Mouse (Mus musculus) midbrain, embryonic 16.5 days (tissue): ENCODE measurements around the gene D5Ertd579e. TPM values are rescaled to one million over a fixed set of nuclear protein-coding genes. Genes with fewer than 3 reads are reported as not detected.

ENCODE experiments used
- ATAC-seq: fragments of 200-750 bp; cut with Nextera tagmentation; 2 replicates; pipeline ENCODE4 v1.8.0; 2017; ENCODE audit warnings: moderate TSS enrichment
- H3K27ac ChIP-seq: fragments of 300-500 bp; sonication (generic); 2 replicates; pipeline ENCODE4 v1.5.1; 2014; ENCODE audit warnings: mild to moderate bottlenecking, low read length, mixed read lengths
- H3K27me3 ChIP-seq: fragments of 300-500 bp; sonication (generic); 2 replicates; pipeline ENCODE4 v1.6.1; 2014; ENCODE audit warnings: low read depth, low read length, mixed read lengths; ENCODE audit not compliant: control insufficient read depth, insufficient read depth
- H3K36me3 ChIP-seq: fragments of 300-500 bp; sonication (generic); 2 replicates; pipeline ENCODE4 v1.6.1; 2014; ENCODE audit warnings: mild to moderate bottlenecking, low read length, moderate library complexity, mixed read lengths; ENCODE audit not compliant: control insufficient read depth, insufficient read depth
- H3K4me1 ChIP-seq: fragments of 300-500 bp; sonication (generic); 2 replicates; pipeline ENCODE4 v1.6.1; 2014; ENCODE audit warnings: mild to moderate bottlenecking, low read length, mixed read lengths; ENCODE audit not compliant: control insufficient read depth, insufficient read depth
- H3K4me2 ChIP-seq: fragments of 300-500 bp; sonication (generic); 2 replicates; pipeline ENCODE4 v1.6.1; 2014; ENCODE audit warnings: mild to moderate bottlenecking, low read length, mixed read lengths
- H3K4me3 ChIP-seq: fragments of 300-500 bp; sonication (generic); 2 replicates; pipeline ENCODE4 v1.5.1; 2014; ENCODE audit warnings: low read depth, mild to moderate bottlenecking, low read length, moderate library complexity, mixed read lengths
- H3K9ac ChIP-seq: fragments of 300-500 bp; sonication (generic); 2 replicates; pipeline ENCODE4 v1.6.1; 2014; ENCODE audit warnings: low read depth, low read length, mixed read lengths
- H3K9me3 ChIP-seq: fragments of 300-500 bp; sonication (generic); replicated peaks from 2 replicates; pipeline ENCODE4 v1.6.1; 2014; ENCODE audit warnings: mild to moderate bottlenecking, low read length, mixed read lengths; ENCODE audit not compliant: control insufficient read depth, poor library complexity, severe bottlenecking
- WGBS: fragments of 180-500 bp; shearing (Covaris S2); extraction: QIAGEN DNeasy Blood & Tissue Kit; methylation state at CpG from one replicate; pipeline ENCODE4 v1.1.7; 2014; 5-methylcytosine and 5-hydroxymethylcytosine counted together
- polyA plus RNA-seq: library from polyadenylated mRNA; unstranded; fragments of >200 nt; fragmentation: Nextera tagmentation; extraction: Ambion mirVana; gene quantifications from 2 replicates; pipeline ENCODE4 v1.2.1, GENCODE M21; 2015

The D5Ertd579e gene
- polyA plus RNA-seq, 1 experiment from 2014 or later, result 40.6 TPM

GRCm38 (mm10) chr5:36593176-36593575, 102.6 kb downstream of the D5Ertd579e start, which contains the start of gene Tbc1d14:
TSS of gene Tbc1d14 (minus strand) at chr5:36593276.
- Histone ChIP-seq H3K4me2 (no peak within 1 kb of the TSS), H3K4me3 (no peak within 1 kb of the TSS), H3K4me1 (no peaks in the 10 kb centered on the region), H3K36me3 (no peaks in the 10 kb centered on the region), H3K9me3 (no peaks in the 10 kb centered on the region), H3K9ac (no peak within 1 kb of the TSS), H3K27ac (no peak within 1 kb of the TSS), H3K27me3 (no peaks in the 10 kb centered on the region)
- WGBS, result 82% methylated on average over 5 of the region's 5 CpGs
- no peak for ATAC-seq

GRCm38 (mm10) chr5:36590499-36590920, 105.3 kb downstream of the D5Ertd579e start:
- Histone ChIP-seq H3K9ac (no peak overlapping the region), H3K4me3 (no peak overlapping the region), H3K4me1 (no peaks in the 10 kb centered on the region), H3K4me2 (no peak overlapping the region), H3K36me3 (no peaks in the 10 kb centered on the region), H3K9me3 (no peaks in the 10 kb centered on the region), H3K27me3 (no peaks in the 10 kb centered on the region), H3K27ac (no peak overlapping the region)
- ATAC-seq, result no peak
- WGBS, result 69% methylated on average over 5 of the region's 5 CpGs

- Histone ChIP-seq H3K4me3 (no peak overlapping the region), H3K9ac (no peak overlapping the region), H3K36me3 (no peaks in the 10 kb centered on the region), H3K9me3 (no peaks in the 10 kb centered on the region), H3K27me3 (no peaks in the 10 kb centered on the region), H3K27ac (no peak overlapping the region), H3K4me1 (peaks cover 10% of the 10 kb centered on the region), H3K4me2 (no peak overlapping the region)
- 72% methylated on average over 6 of the region's 6 CpGs for WGBS
- no peak for ATAC-seq
Measured at GRCm38 (mm10) chr5:36584299-36584698, 111.5 kb downstream of the D5Ertd579e start.

GRCm38 (mm10) chr5:36581924-36582642, 113.7 kb downstream of the D5Ertd579e start:
- H3K4me2 ChIP-seq, result peak overlapping the region; percentile 88

GRCm38 (mm10) chr5:36581259-36581923, 114.4 kb downstream of the D5Ertd579e start:
- Histone ChIP-seq H3K4me3 (peak overlapping the region; percentile 72), H3K9ac (peak overlapping the region; percentile 79), H3K27ac (peak overlapping the region; percentile 92), H3K9me3 (no peaks in the 10 kb centered on the region), H3K4me1 (peaks cover 10% of the 10 kb centered on the region), H3K36me3 (no peaks in the 10 kb centered on the region), H3K27me3 (no peaks in the 10 kb centered on the region), H3K4me2 (peak overlapping the region; percentile 88)
- WGBS, result under 1% methylated on average over 38 of the region's 40 CpGs
- ATAC-seq, result peak; percentile 25

More at GRCm38 (mm10) chr5:36581924-36582642, 113.7 kb downstream of the D5Ertd579e start:
- Histone ChIP-seq H3K36me3 (no peaks in the 10 kb centered on the region), H3K9ac (peak overlapping the region; percentile 79), H3K4me3 (peak overlapping the region; percentile 72), H3K27me3 (no peaks in the 10 kb centered on the region), H3K4me1 (peaks cover 10% of the 10 kb centered on the region), H3K9me3 (no peaks in the 10 kb centered on the region), H3K27ac (peak overlapping the region; percentile 92)
- peak; percentile 96 for ATAC-seq
- WGBS, result 1% methylated on average over 54 of the region's 54 CpGs

- Histone ChIP-seq H3K36me3 (no peaks in the 10 kb centered on the region), H3K9me3 (no peaks in the 10 kb centered on the region), H3K27ac (no peak overlapping the region), H3K4me3 (no peak overlapping the region), H3K4me1 (peaks cover 10% of the 10 kb centered on the region), H3K4me2 (no peak overlapping the region), H3K9ac (no peak overlapping the region), H3K27me3 (no peaks in the 10 kb centered on the region)
- ATAC-seq, result no peak
- WGBS, result 81% methylated on average over 7 of the region's 7 CpGs
Measured at GRCm38 (mm10) chr5:36579967-36580366, 115.9 kb downstream of the D5Ertd579e start.

GRCm38 (mm10) chr5:36578982-36579381, 116.8 kb downstream of the D5Ertd579e start:
- Histone ChIP-seq H3K4me1 (peaks cover 10% of the 10 kb centered on the region), H3K27ac (no peak overlapping the region), H3K4me3 (no peak overlapping the region), H3K4me2 (no peak overlapping the region), H3K9me3 (no peaks in the 10 kb centered on the region), H3K27me3 (no peaks in the 10 kb centered on the region), H3K36me3 (no peaks in the 10 kb centered on the region), H3K9ac (no peak overlapping the region)
- WGBS, result 89% methylated on average over 2 of the region's 2 CpGs
- no peak for ATAC-seq

- H3K9ac ChIP-seq, result no peak overlapping the region
- no peaks in the 10 kb centered on the region for H3K27me3 ChIP-seq
- no peaks in the 10 kb centered on the region for H3K9me3 ChIP-seq
- peaks cover 4% of the 10 kb centered on the region for H3K4me1 ChIP-seq
- no peak overlapping the region for H3K4me2 ChIP-seq
- no peak overlapping the region for H3K27ac ChIP-seq
- ATAC-seq, result no peak
- no peak overlapping the region for H3K4me3 ChIP-seq
- no peaks in the 10 kb centered on the region for H3K36me3 ChIP-seq
- 90% methylated on average over 3 of the region's 3 CpGs for WGBS
Measured at GRCm38 (mm10) chr5:36576457-36576856, 119.4 kb downstream of the D5Ertd579e start.

GRCm38 (mm10) chr5:36575745-36576144, 120.1 kb downstream of the D5Ertd579e start:
- no peaks in the 10 kb centered on the region for H3K27me3 ChIP-seq
- no peak overlapping the region for H3K27ac ChIP-seq
- no peaks in the 10 kb centered on the region for H3K9me3 ChIP-seq
- WGBS, result 75% methylated on average over 1 of the region's 1 CpGs
- H3K36me3 ChIP-seq, result no peaks in the 10 kb centered on the region
- no peak overlapping the region for H3K4me3 ChIP-seq
- no peak overlapping the region for H3K4me2 ChIP-seq
- no peak overlapping the region for H3K9ac ChIP-seq
- ATAC-seq, result no peak
- no peaks in the 10 kb centered on the region for H3K4me1 ChIP-seq
